ENCODE assay signal across 10 mouse cellular contexts in the genomic region with DNA sequence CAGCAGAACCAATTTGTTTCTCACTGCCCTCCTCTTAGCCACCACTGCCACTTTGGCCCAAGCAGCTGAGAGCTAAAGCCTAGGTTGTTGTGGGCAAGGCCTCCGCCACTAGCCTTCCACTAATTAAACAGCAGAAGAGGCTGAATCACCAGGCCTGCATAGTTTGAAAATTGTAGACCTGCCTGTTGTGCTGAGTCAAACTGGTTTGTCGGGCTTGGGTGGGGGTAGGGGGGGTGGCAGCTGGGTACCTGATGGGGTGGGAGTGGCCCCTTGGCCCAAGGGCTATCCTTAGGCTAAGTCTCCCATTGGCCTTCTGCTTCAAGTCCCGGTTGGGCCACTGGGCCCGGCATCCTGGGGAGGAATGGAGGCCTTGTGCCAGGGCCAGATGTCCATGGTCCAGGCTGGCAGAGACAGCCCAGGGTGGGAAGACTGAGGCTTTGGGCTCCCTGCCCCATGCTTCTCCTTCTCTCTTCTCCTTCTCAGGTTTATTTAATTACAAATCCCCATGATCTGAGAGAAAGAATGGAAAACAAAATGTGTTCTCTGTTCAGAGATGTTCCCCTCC. TPM values are rescaled to one million over a fixed set of nuclear protein-coding genes. Genes with fewer than 3 reads are reported as not detected.
DNase-seq lines count a peak whose midpoint lies in the region; ATAC-seq and TF ChIP-seq lines count a peak whose summit lies in the region.
"Had no signal": no experiment of that assay in that cellular context is flagged by ENCODE, and none has a peak within 500 bp of the region (broad histone marks: within the 10 kb centered on the region; RNA-seq: fewer than 3 reads in every experiment).

No protein-coding gene starts in this region.

- H3K9ac ChIP-seq in hindbrain, embryonic 16.5 days (ENCODE audit: low read depth, low read length), result no peak overlapping the region
- no peak overlapping the region for H3K9ac ChIP-seq in liver, embryonic 12.5 days
- H3K9ac ChIP-seq: liver, embryonic 15.5 days had no signal

- no peaks in the 10 kb centered on the region for H3K27me3 ChIP-seq in hindbrain, embryonic 16.5 days (replicated peaks; ENCODE audit: control insufficient read depth, insufficient read depth, low read length)
- peaks cover 97% of the 10 kb centered on the region for H3K27me3 ChIP-seq in liver, embryonic 12.5 days (replicated peaks)

- no peaks in the 10 kb centered on the region for H3K36me3 ChIP-seq in hindbrain, embryonic 16.5 days (ENCODE audit: control insufficient read depth, insufficient read depth, low read length)
- no peaks in the 10 kb centered on the region for H3K36me3 ChIP-seq in liver, embryonic 12.5 days
- H3K36me3 ChIP-seq: liver, embryonic 15.5 days had no signal

- intact Hi-C loops in gastrocnemius, adult 2 months (cut with DNase I), result loop anchor here (5.0 kb wide), 3 partner anchors 39 to 124 kb away; no protein-coding TSS in a partner anchor
- intact Hi-C loops in left cerebral cortex, postnatal 10 days (cut with DNase I), result loop anchor here (5.0 kb wide), 2 partner anchors 39 to 124 kb away; no protein-coding TSS in a partner anchor

- no peak overlapping the region; the same call in 1 of the 2 replicates for H3K27ac ChIP-seq in gastrocnemius, adult 2 months
- H3K27ac ChIP-seq in hindbrain, embryonic 16.5 days (ENCODE audit: low read depth, low read length), result no peak overlapping the region
- no peak overlapping the region for H3K27ac ChIP-seq in liver, embryonic 12.5 days
- H3K27ac ChIP-seq: liver, embryonic 15.5 days had no signal

- H3K4me1 ChIP-seq in hindbrain, embryonic 16.5 days (ENCODE audit: control insufficient read depth, insufficient read depth, low read depth, low read length), result peaks cover 38% of the 10 kb centered on the region
- peaks cover 11% of the 10 kb centered on the region for H3K4me1 ChIP-seq in liver, embryonic 12.5 days

- no peak for DNase-seq in gastrocnemius, adult 2 months
- DNase-seq in gastrocnemius, postnatal 10 days, result no peak
- DNase-seq in 3T3-L1 (ENCODE audit: low read depth, low spot score), result peak; percentile 42
- peak; percentile 71 for DNase-seq in lung, postnatal 25 days (ENCODE audit: low spot score)
- DNase-seq in left cerebral cortex, postnatal 10 days (ENCODE audit: extremely low spot score in 1 of 2, low spot score in 2 of 2), result no peak

- no peak for ATAC-seq in hindbrain, embryonic 16.5 days
- no peak for ATAC-seq in erythroblast, adult 5-6 weeks (replicated peaks; ENCODE audit: low FRiP score, poor library complexity, severe bottlenecking)
- ATAC-seq in liver, embryonic 12.5 days, result no peak

- no peaks in the 10 kb centered on the region for H3K9me3 ChIP-seq in hindbrain, embryonic 16.5 days (ENCODE audit: control insufficient read depth, low read length)
- H3K9me3 ChIP-seq in liver, embryonic 12.5 days (replicated peaks), result no peaks in the 10 kb centered on the region
- H3K9me3 ChIP-seq: liver, embryonic 15.5 days had no signal

- H3K4me2 ChIP-seq in hindbrain, embryonic 16.5 days (ENCODE audit: low read length), result peak overlapping the region; percentile 71
- H3K4me2 ChIP-seq in liver, embryonic 12.5 days, result no peak overlapping the region
- H3K4me2 ChIP-seq: liver, embryonic 15.5 days had no signal

- peak overlapping the region; percentile 15; the same call in 1 of the 2 replicates for H3K4me3 ChIP-seq in gastrocnemius, adult 2 months
- H3K4me3 ChIP-seq in hindbrain, embryonic 16.5 days (ENCODE audit: low read length), result no peak overlapping the region
- no peak overlapping the region for H3K4me3 ChIP-seq in liver, embryonic 12.5 days
- H3K4me3 ChIP-seq: liver, embryonic 15.5 days had no signal

- 71% methylated on average over 4 of the region's 4 CpGs for WGBS in hindbrain, embryonic 16.5 days
- 57% methylated on average over 4 of the region's 4 CpGs for WGBS in liver, embryonic 12.5 days (ENCODE audit: insufficient replicate concordance)

- TF ChIP-seq CTCF in gastrocnemius, adult 2 months (IDR thresholded peaks at IDR 0.05), result no peak

RNA-seq across cellular contexts. Expression of a gene that starts 3.5 kb away (rescaled TPM):
- total RNA-seq in gastrocnemius, adult 2 months (2021), result under 1 TPM; 0.59 to 0.84 TPM
- 10 to 100 TPM in 1 of 2 experiments, 1 to 10 TPM in 1; 6.1 to 11.8 TPM for total RNA-seq in gastrocnemius, postnatal 10 days (2021)
- 10.6 and 12.1 TPM in 2 replicates for polyA plus RNA-seq in hindbrain, embryonic 16.5 days (2015; fragmentation: Nextera tagmentation; extraction: Ambion mirVana)
- total RNA-seq in erythroblast, adult 5-6 weeks (2015; ENCODE audit: low replicate concordance), result not detected in 2 replicates
- not detected in 2 replicates for total RNA-seq in erythroblast, adult 5-6 weeks (2017; ENCODE audit: low replicate concordance)
- 2.5 and 3.0 TPM in 2 replicates for polyA plus RNA-seq in liver, embryonic 12.5 days (2016; fragmentation: Nextera tagmentation; extraction: Ambion mirVana)
- total RNA-seq in left cerebral cortex, postnatal 10 days (2021), result 10 to 100 TPM; 29.7 to 34.1 TPM

RNA-seq across cellular contexts. Expression of a gene that starts 54.3 kb away (rescaled TPM):
- not detected for total RNA-seq in gastrocnemius, adult 2 months (2021)
- total RNA-seq in gastrocnemius, postnatal 10 days (2021), result not detected
- polyA plus RNA-seq in hindbrain, embryonic 16.5 days (2015; fragmentation: Nextera tagmentation; extraction: Ambion mirVana), result 0.21 and 0.50 TPM in 2 replicates
- total RNA-seq in erythroblast, adult 5-6 weeks (2015; ENCODE audit: low replicate concordance), result not detected in 2 replicates
- total RNA-seq in erythroblast, adult 5-6 weeks (2017; ENCODE audit: low replicate concordance), result not detected in 2 replicates
- not detected in 2 replicates for polyA plus RNA-seq in liver, embryonic 12.5 days (2016; fragmentation: Nextera tagmentation; extraction: Ambion mirVana)
- total RNA-seq in left cerebral cortex, postnatal 10 days (2021), result under 1 TPM; 0.32 to 0.39 TPM
- total RNA-seq: hematopoietic stem cell, adult 5-6 weeks had no signal
- polyA plus RNA-seq: liver, embryonic 15.5 days had no signal

Comparison
In these comparisons a context has a peak if more than half of its experiments do, and no peak if none do; other contexts are left out.
1. DNase-seq: peak in 3T3-L1 (single experiment) and lung, postnatal 25 days (single experiment); none in gastrocnemius, adult 2 months (single experiment), gastrocnemius, postnatal 10 days (single experiment) and left cerebral cortex, postnatal 10 days (0 of 2).